Mouse (Mus musculus) c-Kit-positive CD71-positive TER-119-positive erythroid progenitor cells, embryonic 14.5 days (primary cell): ENCODE data around the gene Fignl2.

Source experiments
- DNase-seq: peaks from one replicate; pipeline ENCODE4 v3.0.0-alpha.2; 2013; ENCODE audit warnings: low spot score

Gene Fignl2

DNA sequence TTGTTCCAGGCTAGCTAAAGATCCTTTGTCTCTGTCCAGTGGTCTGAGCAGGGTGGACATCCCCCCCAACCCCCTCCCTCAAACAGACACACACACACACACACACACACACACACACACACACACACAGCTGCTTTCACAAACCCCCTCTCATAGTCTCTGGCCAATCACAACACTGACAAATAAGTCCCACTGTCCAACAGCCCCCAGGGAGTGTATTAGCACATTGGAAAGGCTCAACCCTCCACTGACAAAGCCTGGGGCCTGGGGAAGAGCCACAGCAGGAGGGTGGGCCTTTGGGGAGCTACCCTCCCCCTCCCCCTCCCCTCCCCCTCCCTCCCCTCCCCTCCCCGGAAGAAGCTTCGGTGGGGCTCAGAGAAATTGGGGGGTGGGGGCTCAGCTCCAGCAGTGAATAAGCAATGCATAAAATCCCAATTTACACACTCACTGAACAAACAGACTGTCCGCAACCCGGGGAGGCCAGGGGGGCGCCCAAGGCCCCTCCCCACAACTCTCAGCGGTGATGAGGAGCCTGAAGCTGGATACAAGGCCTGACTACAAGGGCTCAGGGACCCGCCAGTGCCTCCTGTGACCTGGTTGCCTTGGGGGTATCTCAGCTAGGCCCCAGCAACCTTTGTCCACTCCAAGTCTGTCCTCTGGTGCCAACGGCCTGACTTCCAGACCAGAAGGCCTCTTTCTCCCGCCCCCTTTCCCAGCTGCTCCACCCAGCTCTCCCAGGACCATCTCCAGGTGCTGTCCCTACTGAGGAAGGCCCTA, 11.3 kb downstream of the Fignl2 start:
- DNase-seq: no peak

DNA sequence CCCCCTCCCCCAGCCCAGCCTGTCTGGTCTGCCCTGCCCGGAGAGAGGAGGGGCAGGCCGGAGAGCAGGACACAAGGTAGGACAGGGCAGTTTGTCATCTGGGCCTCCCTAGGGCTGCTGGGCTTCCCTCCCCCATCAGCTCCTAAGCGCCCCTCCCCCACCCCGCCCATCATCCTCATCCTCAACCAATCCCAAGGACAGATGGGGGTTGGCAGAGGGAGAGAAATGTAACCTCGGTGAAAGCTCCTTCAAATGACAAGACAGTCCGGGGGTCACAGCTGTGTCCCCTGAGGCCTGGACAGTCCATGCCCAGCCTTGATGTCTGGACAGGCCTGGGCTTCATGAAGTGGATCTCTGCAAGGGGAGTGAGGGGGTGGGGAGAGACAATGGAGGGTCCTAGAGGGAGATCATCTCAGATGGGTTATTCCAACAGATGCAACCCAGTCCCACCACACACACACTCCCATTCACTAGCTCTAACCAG, 12.0 kb downstream of the Fignl2 start:
- no peak for DNase-seq

DNA sequence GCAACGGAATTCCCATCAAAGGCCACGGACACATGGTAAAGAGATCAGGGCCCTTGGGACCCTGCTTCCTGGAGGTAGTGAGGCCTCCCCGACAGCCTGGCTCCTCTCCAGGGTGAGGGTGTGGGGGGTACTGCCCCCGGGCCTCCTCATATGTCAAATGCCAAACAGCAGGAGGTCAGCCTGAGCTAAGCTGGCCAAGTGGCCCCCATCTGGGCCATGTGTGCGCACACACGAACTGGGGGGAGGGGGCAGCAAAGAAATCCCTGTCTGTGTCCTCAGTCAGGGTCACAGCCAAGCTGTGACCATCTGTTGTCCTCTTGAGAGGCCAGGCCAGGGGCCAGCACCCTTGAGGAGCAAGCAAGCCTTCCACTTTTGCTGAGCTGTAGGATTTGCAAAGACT, 13.3 kb downstream of the Fignl2 start:
- no peak for DNase-seq

DNA sequence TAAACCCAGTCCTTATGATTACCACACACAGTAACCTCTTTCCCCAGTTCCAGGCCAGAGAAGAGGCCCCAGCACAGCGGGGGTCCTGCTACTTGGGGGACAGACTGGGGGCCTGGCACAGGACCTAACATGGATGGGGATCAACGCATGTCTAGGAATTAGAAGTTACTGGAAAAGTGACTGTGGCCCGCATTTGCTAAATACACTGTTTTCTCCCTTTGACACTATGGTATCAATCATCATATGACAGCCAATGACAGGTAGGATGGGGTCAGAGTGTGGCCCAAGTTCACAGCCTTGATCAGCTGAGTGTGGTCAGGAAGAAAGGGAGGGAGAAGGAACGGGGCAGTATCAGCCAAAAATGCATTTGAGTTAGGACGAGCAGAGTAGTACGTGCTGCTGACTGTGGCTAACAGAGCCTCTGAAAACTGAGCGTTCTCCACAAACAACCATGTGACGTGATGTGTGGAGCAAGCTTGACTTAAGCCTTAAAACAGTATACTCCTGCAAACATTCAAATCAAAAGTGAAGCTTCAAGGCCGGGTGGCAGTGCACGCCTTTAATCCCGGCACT, 18.0 kb downstream of the Fignl2 start:
- no peak for DNase-seq

DNA sequence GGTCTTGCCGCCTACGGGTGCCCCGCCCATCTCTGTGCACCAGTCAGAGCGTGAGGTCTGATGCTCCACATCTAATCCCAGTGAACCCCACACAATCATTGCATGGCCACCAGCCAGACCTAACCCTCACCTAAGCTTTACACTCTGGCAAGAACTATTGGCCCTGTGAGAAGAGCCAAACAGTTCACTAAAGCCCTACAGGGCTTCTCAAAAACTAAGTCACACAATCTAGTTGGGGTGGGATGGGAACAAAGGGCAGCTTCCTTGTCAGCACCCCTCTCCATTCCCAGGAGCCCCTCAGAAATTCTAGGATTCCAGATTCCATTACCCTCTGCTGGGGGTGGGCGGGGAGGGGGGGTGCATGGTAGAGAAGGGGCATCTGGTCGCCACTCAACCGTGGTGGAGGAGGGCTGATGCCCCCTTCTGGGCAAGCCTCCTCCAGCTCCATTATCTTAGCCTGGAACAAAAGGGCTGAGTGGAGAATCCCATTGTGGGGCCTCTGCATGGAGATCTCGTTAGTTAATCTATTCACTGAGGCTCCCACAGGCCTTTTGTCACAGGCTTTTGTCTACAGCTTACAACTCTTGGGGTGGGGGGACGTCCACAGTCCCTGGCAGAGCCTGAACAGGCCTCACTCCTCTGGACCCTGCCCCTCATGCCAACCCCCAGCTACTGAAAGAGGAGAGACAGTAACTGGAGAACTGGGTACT, 18.6 kb downstream of the Fignl2 start:
- DNase-seq: no peak

DNA sequence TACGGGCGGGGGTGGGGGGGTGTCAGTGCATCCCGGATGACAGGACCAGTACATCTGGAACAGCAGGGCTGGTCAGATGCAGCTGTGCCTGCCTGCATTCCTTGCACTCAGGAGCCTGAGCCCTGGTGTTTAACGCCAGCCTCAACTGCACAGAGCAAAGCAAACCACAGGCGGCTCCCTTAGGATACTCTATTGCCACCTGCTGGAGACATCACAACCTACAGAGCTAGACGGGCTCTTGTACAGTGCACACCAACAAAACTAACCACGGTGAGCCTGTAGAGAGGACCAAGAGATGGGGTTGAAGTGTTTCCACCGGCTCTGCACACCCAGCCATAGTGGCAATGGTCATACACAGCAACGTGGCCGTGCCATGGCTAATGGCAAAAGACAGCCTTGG, 22.1 kb downstream of the Fignl2 start:
- DNase-seq: no peak

DNA sequence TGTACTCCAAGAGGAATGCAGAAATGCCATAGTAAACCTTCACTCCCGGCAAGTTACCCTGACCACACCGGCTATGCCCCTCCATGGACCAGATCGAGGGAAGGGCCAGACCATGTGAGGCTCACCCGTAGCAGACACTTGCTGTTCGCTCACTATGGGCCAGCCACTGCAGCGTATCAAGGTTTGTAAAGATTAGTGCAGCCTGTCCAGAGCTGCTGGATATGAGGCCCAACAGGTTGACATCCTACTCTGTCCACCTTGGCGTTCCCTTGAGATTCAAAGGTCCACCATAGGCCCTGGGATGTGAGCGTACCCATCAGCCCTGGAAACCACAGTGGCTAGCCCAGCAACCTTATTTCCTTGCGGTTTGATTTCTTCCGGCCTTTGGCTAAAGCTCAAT, 23.8 kb downstream of the Fignl2 start:
- DNase-seq: no peak

DNA sequence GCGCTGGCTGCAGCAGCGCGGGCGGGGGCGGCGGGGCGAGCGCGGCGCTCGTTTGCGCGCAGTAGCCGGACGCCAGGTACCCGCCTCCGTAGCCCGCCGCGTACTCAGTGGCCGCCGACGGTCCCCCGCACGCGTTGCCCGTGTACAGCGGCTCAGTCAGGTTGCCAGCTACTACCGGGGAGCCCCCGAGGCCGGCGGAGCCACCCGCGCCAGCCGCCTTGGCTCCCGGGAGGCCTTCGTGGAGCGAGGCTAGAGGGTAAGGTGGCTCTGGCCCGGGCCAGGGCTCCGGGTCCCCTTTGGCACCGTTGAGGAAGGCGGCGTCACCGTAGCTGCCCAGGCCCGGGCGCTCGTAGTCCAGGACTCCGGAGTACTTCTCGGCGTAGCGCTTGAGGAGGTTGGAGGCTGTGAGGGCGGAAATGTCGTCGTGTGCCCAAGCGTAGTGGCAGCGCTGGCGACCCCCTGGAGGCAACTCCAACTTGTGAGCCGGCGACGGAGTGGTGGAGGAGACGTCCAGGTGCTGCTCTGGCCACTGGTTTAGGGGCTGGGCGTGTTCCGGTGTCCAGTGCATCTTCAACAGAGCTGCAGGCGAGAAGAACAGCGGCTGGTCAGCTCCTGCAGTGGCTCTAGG, 24.4 kb downstream of the Fignl2 start:
- DNase-seq: no peak

DNA sequence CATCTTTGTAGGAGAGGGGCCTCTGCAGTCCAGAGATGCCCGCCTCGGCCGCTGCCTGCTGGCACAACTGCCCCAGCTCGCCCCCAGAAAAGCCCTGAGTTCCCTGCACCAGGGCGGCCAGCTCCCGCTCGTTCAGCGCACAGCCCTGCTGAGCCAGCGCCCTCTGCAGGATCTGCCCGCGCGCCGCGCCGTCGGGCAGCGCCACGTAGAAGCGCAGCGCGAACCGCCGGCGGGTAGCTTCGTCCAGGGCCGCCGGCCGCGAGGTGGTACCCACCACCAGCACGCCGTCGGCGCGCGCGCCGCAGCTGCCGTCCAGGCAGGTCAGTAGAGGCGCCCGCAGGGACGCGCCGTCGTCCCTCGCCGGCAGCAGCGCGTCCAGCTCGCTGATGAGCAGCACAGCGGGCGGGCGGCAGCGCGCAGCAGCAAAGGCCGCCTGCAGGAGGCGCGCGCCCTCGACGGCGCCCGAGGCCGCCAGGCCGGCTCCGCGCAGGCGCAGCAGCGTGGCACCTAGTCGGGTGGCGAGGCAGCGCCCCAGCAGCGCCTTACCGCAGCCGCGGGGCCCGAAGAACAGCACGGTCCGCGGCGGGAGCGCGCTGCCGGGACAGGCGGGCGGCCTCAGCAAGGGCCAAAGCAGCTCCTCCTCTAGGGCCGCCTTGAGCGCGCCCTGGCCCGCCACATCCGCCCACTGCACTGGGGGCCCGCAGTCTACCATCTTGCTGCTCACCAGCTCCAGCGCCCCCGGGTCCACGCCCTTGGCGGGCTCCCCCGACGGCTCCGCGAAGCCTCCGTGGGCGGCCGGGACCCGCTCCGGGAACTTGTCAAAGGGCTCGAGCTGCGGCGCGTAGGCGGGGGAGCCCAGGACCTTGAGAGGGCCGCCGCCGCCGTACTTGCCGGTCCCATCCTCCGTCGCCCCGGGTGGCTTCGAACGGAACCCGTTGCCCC, 25.5 kb downstream of the Fignl2 start:
- no peak for DNase-seq

DNA sequence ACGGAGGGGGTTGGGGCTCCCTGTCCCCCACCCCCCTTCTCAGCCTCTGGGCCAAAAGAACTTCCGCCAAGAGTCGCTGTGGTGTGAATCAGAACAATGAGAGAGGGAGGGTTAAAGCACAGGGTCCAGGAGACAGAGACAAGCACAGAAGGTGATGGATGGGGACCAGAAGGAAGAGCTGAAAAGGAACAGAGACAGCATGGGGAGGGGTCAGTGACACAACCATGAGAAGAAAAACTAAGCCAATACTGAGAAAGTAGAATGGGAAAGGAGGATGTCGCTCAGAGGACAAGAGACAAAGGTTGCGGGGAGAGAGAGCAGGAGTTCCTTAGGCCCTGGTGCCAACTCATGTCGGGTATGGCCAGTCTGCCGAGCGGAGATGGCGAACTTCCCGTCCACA, 26.5 kb downstream of the Fignl2 start:
- DNase-seq: no peak

DNA sequence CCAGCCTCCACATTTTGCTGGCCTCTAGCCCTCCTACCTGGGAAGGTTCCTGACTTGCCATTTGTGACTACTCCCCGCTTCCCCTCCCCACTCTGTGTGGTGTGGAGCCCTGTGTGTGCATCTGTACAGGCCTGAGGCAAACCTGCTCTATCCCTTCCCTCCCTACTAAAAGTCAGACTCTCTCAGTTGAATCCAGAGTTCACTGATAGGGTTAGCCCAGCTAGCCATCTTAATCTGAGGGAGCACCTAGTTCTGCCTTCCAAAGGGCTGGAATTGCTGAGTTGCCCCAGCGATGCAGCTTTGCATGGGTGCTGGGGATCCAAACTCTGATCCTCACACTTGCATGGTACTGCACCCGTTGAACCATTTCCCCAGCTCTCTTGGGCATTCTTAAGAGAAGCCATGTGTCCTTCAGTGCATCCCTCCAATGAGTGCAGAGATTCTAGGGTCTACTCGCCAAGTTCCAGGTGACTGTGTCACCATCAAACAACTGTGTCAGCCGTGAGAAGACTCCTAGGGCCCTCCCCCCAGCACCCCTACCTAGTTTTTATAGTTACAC, 29.9 kb downstream of the Fignl2 start:
- no peak for DNase-seq

DNA sequence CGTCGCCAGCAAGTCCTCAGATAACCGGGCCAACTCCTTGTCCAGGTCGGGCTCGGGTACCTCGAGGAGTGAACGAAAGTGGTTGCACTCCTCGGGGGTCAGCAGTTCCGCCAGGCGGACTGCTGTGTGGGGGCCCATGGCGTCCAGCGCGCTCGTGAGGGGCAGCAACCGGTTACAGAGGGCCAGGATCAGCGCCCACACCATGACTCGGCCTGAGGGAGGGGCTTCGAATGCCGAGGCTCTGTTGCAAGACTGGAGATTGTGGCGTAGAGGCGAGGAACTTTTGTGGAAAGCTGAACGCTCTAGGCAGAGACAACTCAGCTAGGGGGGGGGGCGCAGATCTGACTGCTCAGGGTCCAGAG, 31.2 kb downstream of the Fignl2 start, which contains the start of gene Gm47841:
Gene Gm47841, minus strand, starts transcription at position 204 of the 362 bp plus-strand sequence.
- no peak for DNase-seq

DNA sequence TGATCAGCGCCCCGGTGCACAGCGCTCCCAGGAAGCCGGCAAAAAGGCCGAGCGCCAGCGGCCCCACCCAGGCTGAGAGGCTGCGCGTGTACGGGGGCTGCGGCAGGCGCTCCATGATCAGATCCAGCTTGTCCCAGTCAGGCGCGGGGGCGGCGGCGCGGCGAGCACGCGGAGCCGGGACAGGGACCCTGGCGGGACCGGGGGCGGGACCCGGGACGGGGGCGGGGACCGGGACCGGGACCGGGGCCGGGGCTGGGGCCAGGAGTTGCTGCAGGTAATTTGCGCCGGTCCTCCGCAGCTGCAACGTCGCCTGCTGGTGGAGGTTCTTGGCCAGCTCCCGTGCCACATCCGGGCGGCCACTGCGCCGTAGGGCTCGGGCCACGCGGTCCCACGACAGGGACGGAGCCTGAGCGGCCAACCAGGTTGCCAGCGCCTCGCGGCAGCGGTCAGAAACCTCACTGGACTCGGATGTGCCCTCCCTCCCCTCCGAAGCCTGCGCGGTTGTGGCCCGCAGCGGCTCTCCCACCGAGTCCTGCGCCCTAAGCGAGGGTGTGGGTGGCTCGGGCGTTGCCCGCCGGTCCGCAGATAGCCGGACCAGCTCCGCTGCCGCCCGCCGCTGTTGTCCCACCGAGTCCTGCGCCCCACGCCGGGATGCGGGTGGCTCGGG, 31.7 kb downstream of the Fignl2 start:
- no peak for DNase-seq

DNA sequence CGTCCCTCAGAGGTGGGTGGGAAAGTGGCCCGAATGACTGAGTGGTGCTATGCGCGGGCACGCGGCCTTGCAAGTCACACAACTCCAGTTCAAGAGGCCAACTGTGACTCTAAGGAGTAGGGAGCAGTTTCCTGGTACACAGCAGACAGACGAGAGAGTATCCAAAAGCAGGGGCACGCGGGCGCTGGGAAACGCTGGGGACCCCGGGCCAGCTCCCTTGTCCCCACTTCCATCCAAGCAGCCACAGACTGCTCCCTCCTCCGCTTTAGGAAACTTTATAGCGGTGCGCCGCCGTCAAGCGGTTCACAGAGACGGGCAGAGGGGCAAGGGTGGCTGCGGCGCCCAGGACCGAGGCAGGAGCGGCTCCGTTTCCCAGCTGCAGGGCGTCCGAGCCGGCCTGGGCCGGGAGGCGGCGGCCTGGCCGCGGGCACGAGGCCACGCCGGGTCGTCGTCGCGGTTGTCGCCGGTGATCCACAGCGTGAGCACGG, 32.3 kb downstream of the Fignl2 start:
- DNase-seq: no peak

DNA sequence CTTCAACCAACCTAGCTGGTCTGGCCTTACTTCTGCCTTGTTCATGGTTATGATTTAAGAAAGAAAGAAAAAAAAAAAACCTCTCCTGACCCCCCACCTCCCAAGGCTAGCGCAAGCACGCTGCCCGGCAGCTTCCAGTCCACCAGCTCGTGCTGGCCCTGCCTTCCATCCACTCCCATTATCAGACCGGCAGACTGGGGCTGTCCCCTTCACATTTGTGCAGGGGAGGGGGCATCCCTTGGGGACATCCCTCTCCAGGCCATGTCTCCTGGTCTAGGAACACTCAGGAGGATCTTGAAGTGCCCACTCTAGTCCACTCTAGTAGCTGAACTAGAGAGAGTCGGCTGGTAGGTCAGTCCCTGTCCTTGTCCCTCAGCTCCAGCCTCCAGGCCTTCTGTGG, 33.8 kb downstream of the Fignl2 start:
- DNase-seq: no peak

DNA sequence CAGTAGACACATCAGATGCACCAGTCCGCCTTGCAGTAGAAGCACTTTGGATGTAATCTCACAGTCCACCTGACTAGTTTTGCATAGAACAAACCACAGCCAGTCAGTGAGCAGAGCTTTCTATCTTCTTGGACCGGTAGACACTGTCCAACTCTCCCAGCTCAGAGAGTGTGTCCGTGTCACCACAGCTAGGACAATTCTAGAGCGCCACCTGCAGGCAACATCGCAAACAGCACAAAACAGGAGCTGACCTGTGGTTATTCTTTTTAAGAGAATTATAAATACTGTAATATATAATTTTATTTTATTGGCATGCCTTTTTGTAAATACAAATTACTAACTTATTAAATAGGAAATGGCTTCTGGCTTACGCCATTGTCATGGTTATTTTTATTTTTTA, 35.8 kb downstream of the Fignl2 start:
- DNase-seq: peak; percentile 33

DNA sequence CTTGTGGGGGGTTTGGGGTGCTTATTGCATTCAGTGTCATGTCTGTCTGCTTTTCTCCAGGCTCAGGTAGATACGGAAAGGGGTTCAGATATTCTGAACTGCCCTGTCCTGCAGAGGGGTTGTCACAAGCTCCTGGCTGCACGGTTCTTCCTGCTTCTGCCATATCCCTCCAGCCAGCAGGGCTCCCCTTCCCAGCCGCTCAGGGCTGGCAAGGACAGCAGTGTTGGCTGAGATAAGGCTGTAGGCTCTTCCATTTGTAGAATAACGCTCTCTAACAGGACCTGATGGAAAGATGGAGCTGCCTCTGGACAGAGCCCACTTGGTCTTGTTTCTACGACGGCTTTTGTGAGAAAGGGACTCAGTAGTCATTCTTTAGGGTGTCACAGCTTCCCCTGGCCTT, 36.4 kb downstream of the Fignl2 start:
- DNase-seq: no peak

DNA sequence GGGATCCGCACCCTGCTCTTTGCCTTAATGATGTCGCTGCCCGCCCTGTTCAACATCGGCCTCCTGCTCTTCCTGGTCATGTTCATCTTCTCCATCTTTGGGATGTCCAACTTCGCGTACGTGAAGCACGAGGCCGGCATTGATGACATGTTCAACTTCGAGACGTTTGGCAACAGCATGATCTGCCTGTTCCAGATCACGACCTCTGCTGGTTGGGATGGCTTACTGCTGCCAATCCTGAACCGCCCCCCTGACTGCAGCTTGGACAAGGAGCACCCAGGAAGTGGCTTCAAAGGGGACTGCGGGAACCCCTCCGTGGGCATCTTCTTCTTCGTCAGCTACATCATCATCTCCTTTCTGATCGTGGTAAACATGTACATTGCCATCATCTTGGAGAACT, 38.7 kb downstream of the Fignl2 start:
- no peak for DNase-seq

DNA sequence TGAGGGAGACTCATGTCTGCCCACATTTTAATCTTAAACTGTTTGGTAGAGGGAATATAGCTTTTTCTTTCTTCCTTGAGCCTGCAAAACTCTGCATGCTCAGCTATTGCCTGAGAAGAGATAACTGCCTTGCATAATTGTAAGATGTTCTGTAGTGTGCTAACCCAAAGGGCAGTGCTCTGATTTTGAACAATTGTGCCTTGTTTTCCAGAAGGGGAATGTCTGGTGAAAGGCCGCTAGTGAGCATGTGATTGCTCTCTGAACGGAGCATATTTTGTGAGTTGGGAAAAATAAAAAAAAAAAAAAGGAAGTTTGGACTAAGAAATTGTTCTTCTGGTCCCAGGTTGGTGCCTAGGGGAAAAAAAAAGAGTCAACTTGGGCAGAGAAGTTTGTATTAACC, 49.4 kb downstream of the Fignl2 start:
- no peak for DNase-seq

DNA sequence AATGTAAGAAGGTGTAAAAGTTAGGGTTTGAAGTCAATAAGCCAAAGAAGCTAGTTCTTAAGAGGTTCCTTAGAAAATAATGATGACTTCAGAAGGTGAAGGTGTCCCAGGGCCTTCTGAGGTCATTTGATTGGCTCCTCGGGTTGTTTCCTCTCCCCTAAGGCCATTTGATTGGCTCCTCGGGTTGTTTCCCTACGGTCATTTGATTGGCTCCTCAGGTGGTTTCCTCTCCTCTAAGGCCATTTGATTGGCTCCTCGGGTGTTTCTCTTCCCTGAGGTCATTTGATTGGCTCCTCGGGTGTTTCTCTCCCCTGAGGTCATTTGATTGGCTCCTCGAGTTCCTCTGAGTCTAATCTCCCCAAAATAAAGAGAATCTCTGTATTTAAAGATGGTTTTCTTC, 67.0 kb downstream of the Fignl2 start:
- DNase-seq: no peak
